ENCODE assay signal across 8 mouse cellular contexts in the genomic region with DNA sequence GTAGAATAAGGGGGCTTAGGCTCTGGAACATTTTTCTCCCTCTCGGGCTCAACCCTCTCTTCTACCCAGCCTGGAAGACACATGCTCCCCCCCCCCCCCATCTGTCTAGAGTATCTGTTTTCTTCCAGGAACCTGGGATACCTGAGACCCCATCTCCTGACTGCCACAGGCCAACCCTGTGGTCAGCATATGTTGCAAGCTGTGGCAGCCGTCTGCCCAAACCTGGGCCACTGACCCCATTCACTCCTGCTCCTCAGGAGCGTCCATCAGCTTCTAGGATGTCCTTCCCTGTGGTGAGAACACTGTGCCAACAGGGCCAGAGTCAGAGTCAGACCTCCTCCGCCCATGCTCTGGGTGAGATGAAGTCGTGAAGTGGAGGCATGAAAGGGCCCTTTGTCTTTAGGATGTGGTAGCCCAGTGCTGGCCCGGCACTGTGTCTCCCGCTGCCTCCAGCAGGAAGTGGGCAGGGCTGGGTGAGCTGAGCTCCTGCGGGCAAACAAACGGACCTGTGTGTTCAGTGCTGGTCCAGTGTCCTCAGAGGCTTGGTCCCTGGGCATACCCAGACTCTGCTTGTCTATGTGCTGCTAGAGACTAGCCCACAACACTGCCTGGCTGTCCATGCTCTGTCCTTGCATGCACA.
DNase-seq lines count a peak whose midpoint lies in the region; ATAC-seq and TF ChIP-seq lines count a peak whose summit lies in the region.

No protein-coding gene starts in this region.

- 0 out of 2 replicates have a peak overlapping the region, but pooled peaks have one; percentile 21 for H3K27ac ChIP-seq in heart, embryonic 13.5 days (replicated peaks)
- H3K27ac ChIP-seq in limb, embryonic 14.5 days (replicated peaks; ENCODE audit: low read depth, low read length): peak overlapping the region; percentile 61; the same call in 1 of the 2 replicates
- H3K27ac ChIP-seq in liver, embryonic 12.5 days: no peak overlapping the region

- no peak overlapping the region for H3K4me3 ChIP-seq in heart, embryonic 13.5 days
- no peak overlapping the region for H3K4me3 ChIP-seq in limb, embryonic 14.5 days (replicated peaks; ENCODE audit: low read length)
- H3K4me3 ChIP-seq in liver, embryonic 12.5 days: no peak overlapping the region

- no peaks in the 10 kb centered on the region for H3K27me3 ChIP-seq in heart, embryonic 13.5 days (replicated peaks)
- H3K27me3 ChIP-seq in limb, embryonic 14.5 days (ENCODE audit: control insufficient read depth, insufficient read depth, low read length): no peaks in the 10 kb centered on the region
- H3K27me3 ChIP-seq in liver, embryonic 12.5 days (replicated peaks): no peaks in the 10 kb centered on the region

- intact Hi-C loops in heart, postnatal 14 days (cut with DNase I): no loop called here

- H3K4me1 ChIP-seq in heart, embryonic 13.5 days: no peaks in the 10 kb centered on the region
- peaks cover 6% of the 10 kb centered on the region; the same call in 1 of the 2 replicates for H3K4me1 ChIP-seq in limb, embryonic 14.5 days (ENCODE audit: control insufficient read depth, insufficient read depth, low read length)
- no peaks in the 10 kb centered on the region for H3K4me1 ChIP-seq in liver, embryonic 12.5 days

- 51% methylated on average over 9 of the region's 9 CpGs for WGBS in heart, embryonic 13.5 days
- WGBS in limb, embryonic 14.5 days: 54% methylated on average over 9 of the region's 9 CpGs
- 52% methylated on average over 9 of the region's 9 CpGs for WGBS in liver, embryonic 12.5 days (ENCODE audit: insufficient replicate concordance)

- no peak overlapping the region for H3K9ac ChIP-seq in heart, embryonic 13.5 days
- H3K9ac ChIP-seq in limb, embryonic 14.5 days (ENCODE audit: low read depth, low read length, severe bottlenecking): no peak overlapping the region
- no peak overlapping the region for H3K9ac ChIP-seq in liver, embryonic 12.5 days

- no peak for TF ChIP-seq POLR2A in limb, embryonic 14.5 days (IDR thresholded peaks at IDR 0.05; ENCODE audit: borderline replicate concordance, extremely low read depth, insufficient read depth, insufficient read length)

- H3K4me2 ChIP-seq in heart, embryonic 13.5 days: no peak overlapping the region
- no peak overlapping the region for H3K4me2 ChIP-seq in limb, embryonic 14.5 days (replicated peaks; ENCODE audit: low read depth, low read length, severe bottlenecking)
- H3K4me2 ChIP-seq in liver, embryonic 12.5 days: no peak overlapping the region

- no peaks in the 10 kb centered on the region for H3K36me3 ChIP-seq in heart, embryonic 13.5 days
- no peaks in the 10 kb centered on the region for H3K36me3 ChIP-seq in limb, embryonic 14.5 days (ENCODE audit: control insufficient read depth, insufficient read depth, low read length)
- no peaks in the 10 kb centered on the region for H3K36me3 ChIP-seq in liver, embryonic 12.5 days

- DNase-seq in heart, postnatal 14 days: no peak
- peak; percentile 35 to 39 for DNase-seq in cerebellum, adult 18-20 months
- DNase-seq in frontal cortex, adult 2 months (ENCODE audit: extremely low spot score in 1 of 2, low spot score in 1 of 2): peak; percentile 37 to 57
- peak; percentile 22 for DNase-seq in limb, embryonic 14.5 days (ENCODE audit: low spot score)
- DNase-seq in adrenal gland, postnatal 25 days: no peak
- DNase-seq in B cell, adult 2 months: no peak

- H3K9me3 ChIP-seq in heart, embryonic 13.5 days: no peaks in the 10 kb centered on the region
- H3K9me3 ChIP-seq in limb, embryonic 14.5 days (ENCODE audit: control insufficient read depth, low read length): no peaks in the 10 kb centered on the region
- no peaks in the 10 kb centered on the region for H3K9me3 ChIP-seq in liver, embryonic 12.5 days (replicated peaks)

- ATAC-seq in heart, embryonic 13.5 days (ENCODE audit: extremely low read depth, insufficient number of reproducible peaks, low FRiP score, low TSS enrichment): no peak
- ATAC-seq in limb, embryonic 14.5 days (ENCODE audit: low FRiP score, low read depth): peak; percentile 60
- no peak for ATAC-seq in liver, embryonic 12.5 days

Comparison
In these comparisons a context has a peak if more than half of its experiments do, and no peak if none do; other contexts are left out.
1. DNase-seq: peak in cerebellum, adult 18-20 months (2 of 2), frontal cortex, adult 2 months (2 of 2) and limb, embryonic 14.5 days (single experiment); none in heart, postnatal 14 days (0 of 2), adrenal gland, postnatal 25 days (single experiment) and B cell, adult 2 months (0 of 2).